Mouse (Mus musculus) mesoderm, embryonic 11.5 days (tissue): Measurements from ENCODE around the gene Parvb.
"Not testable (repeated sequence)": the region's sequence is repeated elsewhere in the genome, so short reads cannot be mapped to it uniquely, and the experiment has no call there.

Experiments
- DNase-seq: peaks from one replicate; pipeline ENCODE4 v3.0.0-alpha.2; 2012; ENCODE audit warnings: low read depth, low spot score

Gene Parvb

DNA sequence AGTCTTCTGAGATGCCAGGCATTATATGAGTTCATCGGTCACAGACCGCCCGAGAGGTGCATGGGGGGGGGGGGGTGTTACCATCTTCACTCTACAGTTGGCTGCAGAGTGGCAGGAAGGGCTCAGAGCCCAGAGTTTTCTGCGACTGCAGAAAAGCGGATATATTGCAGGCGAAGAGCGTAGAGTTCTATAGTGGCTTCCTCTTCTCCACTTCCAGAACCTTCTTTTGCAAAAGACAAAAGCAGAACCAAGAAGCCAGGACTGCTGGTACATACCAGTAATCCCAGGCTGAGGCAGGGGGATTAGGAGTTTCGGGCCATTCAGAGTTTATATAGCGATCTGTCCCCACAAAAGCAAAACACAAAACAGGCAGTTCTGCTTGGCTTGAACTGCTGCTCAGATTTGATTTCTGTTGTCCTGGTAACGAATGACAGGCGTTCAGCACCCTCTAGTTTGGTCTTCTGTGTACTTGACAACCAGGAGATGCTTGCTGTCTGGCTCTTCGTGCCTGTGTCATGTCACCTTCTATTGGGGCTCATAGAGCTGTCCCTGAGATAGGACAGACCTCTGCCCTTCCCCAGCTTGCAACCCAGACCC is 24.5 kb downstream of the Parvb start:
- no peak for DNase-seq

DNA sequence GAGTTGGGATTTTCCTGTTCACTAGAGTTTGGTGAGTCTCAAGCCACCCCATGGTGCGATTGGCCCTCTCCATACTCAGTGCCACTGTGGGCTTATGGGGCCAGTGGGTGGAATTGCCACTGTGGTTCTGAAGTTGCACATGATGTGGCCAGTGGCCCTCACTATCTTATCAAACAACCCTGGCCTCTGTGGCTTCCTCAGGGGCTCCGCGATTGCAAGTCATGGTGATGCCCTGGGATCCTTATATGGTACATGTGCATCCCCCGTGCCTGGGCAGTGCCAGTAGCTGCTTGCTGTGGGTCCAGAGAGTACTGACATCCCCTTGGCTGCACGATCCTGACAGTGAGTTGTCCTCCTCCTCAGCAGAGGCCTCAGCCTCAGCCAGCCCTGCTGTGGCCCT is 25.0 kb downstream of the Parvb start:
- no peak for DNase-seq

DNA sequence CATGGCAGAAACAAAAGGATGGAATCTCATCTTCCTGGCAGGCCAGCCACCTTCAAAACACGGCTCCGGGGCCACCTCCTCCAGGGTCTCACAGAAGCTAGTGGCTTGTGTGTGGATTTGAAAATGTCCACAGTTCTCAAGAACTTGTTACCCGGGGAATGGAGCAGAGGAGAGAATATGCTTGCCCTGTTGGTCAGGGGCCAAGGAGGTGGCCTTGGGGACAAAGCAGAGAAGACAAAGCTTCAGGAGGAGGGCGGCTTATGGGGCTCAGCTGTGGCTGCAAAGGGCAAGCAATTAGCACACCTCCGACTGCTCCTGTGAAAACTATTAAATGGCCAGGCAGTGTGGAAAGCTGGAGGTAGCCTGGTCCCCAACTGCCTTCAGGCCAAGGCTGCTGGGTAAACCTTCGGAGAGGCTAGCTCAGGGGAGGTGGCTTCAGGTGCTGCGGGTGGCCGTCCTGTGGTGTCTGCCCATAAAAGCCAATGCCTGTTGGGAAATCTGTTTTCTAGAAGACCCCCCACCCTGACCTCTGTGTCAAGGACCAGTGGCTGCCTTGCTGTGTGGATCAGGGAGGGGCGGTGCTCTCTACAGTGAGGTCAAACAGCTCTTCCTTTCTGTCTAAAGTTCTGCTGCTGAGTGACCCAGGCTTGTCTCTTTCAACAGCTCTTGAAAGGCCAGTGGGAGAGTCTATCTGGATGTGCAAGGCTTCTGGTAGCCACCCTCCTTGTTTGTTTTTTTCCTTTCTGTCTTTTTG is 26.9 kb downstream of the Parvb start:
- DNase-seq = peak; percentile 50

DNA sequence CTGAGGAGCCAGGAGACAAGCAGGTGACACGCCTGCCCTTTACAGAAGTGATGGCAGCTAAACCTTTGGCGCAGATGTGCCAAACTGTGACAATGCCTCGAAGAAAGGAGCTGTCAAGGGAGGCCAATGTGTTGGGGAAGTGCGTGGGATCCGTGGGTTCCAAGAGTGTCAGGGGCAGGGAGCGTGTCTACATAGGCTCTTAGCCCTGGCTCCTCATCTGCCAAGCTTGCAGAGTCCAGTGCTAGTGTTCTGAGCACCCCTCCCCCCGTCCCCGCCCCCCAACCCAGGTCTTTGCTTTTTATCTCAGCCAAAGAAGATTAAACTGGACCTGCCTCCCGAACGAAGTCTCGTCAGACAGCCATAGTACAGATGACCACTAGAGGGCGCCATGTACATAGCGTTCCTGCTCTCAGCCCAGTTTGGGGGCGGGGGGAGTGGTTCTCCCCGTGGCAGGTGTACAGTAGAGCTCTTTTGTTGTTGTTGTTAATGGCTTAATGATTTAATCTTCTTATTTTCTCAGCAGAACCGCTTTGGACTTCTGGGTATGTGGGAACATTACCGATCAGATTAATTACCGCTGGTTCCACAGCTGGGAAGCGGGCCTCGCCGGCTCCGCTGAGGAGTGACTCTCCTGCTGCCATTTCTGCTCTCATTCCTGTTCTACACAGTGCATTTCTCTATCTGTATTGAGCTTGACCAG is 28.4 kb downstream of the Parvb start:
- peak; percentile 80 for DNase-seq

DNA sequence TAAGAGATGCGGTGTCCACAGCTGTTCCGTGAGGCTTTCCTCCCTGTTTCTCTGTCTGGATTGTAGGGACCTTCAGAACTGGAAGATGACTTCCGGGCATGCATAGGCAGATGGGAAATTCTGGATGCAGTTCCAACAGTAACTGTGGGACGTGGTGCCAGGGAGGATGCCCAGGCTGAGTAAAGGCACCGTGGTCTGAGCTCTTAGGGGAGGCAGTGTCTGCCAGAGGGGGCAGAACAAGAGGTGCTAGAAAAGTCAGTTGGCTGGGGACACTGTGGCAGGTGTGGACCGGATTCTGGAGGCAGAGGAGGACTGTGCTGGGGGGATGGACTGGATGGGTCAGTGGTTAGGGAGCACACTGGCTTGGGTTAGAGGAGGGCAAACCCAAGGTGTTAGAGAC is 30.8 kb downstream of the Parvb start:
- DNase-seq = no peak

DNA sequence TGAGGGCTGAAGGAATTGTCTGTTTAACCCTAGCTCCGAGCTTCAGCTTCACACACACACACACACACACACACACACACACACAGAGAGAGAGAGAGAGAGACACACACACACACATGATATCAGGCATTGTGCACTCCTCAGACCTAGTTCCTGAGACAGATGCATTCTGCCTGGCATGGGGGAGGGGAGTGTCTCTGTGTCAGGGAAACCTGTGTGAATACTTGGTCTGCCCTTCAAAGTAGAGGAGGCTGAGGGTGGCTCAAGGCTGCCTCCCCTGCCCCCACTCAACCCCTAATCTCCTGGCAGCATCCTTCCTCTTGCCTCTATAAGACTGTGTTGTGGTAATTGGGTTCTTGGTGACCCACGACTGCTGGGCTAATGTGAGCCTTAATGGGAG is 31.7 kb downstream of the Parvb start:
- DNase-seq = no peak

DNA sequence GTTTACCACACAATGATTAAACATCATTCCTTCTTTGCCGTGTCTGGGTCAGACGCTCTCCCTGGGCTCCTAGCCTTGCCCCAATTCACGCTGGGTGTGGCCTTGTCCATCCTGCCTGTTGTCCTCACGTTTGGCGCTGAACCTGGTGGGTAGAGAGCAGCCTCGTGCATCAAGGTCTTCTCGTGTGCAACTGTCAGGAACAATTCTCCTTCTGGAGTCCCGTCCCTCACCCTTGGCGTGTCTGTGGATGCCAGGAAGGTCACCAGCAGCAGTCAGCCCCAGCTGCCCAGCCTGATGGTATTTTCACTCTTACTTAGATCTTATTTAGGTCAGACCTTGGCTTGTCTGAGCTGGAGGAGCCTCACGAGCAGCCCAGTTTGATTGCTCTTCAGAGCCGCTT is 33.3 kb downstream of the Parvb start:
- no peak for DNase-seq

DNA sequence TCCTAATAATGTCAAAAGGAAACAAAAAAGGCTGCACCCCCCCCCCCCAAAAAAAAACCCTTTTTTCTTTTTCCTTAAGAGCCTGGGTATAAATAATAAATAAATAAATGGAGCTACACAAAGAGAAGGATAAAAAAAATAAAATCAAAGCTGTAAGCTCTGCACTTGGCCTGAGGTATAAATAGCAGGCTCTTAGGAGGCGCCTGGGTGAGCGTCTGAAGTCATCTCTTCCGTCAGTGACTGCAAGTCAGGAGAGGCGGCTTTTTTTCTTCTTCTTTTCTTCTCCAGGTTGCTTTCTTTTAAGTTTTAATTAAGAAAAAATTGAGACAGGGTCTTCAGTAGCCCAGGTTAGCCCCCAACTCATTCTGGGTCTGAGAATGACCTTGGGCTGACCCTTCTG is 34.4 kb downstream of the Parvb start:
- DNase-seq = no peak

DNA sequence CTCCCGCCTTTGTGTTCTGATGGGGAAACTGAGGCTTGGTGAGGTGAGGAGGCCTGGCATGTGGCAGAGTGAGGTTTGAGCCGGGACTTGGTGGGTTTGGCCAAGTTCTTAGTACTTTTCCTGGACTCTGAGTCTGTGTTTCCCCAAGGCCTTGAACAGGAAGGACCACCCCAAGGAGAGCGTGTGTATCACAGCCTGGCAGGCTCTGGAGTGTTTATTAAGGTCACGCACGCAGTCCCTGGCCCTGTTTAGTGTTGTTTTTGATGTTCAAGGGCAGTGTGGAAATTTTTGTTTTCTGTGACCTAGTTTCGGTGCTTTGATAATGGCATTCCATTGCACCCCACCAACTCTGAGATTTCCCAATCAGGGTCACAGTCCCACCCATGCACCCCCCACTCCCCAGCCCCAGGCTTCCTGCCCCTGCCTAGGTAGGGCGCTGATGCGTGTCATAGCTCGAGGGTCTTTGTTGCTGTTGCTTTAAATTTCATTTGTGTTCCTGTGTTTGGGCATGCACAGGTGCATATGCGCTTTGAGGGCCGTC is 35.9 kb downstream of the Parvb start:
- DNase-seq = no peak

DNA sequence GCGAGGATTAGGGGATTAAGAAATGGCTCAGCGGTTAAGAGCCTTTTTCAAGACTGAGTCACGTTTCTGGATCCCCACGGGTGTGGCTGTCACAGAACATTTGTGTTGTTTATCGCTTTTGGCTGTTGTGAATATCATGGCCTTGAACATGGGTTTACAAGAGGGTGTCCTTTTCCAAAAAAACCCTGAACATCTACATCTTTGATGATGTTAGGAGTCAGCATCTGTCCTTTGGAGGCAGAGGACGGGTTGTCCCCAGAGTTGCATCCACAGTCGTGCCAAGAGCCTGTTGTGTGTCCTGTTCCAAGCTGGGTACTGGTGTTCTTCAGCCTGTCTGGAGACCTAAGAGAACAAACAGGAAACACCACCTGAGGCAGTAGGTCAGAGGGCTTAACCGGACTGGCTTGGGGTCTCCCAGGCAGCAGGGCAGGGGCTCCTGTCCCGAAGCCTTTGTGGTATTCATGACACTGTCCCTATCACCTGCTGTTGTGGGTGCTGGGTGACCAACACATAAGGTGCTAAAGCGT is 37.3 kb downstream of the Parvb start:
- DNase-seq = no peak

DNA sequence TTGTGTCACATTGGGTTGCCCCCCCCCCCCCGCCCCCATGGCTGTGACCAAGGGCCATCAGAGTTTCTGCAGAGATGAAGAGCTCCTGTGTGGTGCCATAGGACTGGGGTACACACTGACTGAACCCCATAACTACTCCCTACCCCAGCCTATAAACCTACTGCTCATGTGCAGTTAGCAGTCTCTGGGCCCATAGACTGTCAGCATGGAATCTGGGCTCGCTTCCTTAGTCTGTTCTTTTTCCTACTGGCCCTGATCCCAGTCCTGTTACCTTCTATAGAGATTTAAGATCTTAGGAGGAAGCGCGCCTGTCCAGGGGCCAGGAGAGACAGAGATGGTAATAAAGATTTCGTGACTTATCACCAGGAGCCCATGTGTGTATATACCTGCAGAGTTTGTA is 38.2 kb downstream of the Parvb start:
- DNase-seq = no peak

DNA sequence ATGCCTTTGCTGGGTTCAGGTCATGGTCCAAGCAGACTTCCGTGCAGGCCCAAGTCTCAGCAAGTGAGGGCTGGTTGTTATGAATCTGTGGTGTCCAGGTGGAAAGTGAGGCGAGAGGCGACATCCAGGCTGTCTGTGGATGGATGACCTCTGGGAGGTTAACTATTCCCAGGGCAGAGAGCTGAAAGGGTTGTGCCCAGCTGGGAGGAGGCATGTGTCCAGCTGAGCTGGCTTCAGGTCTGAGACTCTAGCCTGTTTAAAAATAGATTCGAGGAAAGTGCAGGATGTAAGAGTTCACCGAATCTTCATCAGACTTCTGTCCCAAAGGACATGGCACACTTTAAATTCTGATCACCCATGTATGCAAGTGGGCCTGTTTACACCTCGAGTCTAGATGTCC is 38.6 kb downstream of the Parvb start:
- DNase-seq = no peak

DNA sequence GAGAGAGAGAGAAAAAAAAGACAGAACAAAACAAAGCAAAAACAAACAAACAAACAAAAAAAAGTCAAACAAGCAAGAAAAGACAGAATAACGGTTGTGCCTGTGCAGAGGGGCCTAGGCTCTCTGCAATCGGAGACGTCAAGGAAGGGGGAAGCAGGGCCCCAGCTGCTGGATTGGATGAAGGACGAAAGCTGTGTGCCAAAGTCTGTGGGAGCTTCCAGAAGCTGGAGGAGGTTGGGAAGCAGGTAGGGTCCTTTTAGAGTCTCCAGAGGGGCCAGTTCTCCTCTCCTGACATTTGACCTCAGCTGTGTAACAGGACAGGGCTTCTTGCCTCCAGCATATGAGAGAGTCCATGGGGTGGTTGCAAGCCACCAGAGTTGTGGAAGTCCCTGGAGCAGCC is 44.2 kb downstream of the Parvb start:
- no peak for DNase-seq

DNA sequence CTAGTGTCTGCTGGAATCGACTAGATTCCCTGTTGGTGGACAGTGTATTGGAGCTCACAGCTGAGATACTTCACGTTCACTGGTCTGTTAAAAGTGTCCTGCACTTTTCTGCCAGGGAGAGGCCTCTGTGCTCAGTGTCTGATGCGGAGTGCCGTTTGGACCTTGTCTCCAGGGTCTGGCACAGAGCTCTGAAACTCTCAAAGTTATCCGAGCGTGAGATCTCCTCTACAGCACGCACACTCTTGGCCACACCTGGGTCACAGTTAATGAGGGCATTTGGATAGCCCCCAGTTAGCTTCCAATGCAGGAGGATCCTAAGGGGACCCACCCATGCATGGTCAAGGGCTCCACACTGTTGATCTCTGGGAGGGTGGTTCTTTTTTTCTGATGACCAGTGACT is 46.2 kb downstream of the Parvb start:
- DNase-seq = no peak

DNA sequence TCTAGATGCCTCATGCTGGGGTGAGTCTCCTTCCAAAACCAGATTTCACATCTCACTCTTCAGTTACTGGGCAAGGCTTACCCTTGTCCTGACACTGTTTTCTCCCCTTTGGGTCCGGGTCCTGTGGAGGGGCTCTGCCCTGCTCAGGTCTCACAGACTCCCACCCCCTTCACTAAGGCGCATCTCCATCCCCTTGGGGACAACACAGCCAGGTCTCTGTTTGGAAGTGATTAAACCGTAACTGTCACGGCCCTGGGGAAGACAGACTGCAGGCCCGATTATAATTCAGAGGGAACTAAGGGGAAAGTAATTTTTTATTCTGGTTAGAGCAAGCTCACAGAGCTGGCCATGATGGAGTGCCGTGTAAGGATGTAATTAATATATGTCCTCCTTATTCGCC is 46.8 kb downstream of the Parvb start:
- DNase-seq = no peak

DNA sequence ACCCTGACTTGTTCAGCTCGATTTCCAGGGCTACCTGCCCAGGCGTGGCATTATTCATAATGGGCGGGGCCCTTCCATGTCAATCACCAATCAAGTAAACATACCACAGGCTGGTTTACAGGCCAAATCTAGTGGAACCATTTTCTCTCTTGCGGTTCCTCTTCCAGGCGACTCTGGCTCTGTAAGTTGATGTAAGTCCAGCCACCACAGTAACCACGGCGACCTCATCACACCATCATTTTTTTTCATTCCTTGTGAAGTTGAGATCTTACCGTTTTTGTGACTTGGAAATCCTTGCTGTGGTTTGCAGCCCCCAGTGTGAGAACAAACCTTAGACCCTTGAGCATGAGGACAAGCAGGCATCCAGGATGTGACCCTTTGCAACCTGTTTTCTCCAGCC is 48.5 kb downstream of the Parvb start:
- no peak for DNase-seq

DNA sequence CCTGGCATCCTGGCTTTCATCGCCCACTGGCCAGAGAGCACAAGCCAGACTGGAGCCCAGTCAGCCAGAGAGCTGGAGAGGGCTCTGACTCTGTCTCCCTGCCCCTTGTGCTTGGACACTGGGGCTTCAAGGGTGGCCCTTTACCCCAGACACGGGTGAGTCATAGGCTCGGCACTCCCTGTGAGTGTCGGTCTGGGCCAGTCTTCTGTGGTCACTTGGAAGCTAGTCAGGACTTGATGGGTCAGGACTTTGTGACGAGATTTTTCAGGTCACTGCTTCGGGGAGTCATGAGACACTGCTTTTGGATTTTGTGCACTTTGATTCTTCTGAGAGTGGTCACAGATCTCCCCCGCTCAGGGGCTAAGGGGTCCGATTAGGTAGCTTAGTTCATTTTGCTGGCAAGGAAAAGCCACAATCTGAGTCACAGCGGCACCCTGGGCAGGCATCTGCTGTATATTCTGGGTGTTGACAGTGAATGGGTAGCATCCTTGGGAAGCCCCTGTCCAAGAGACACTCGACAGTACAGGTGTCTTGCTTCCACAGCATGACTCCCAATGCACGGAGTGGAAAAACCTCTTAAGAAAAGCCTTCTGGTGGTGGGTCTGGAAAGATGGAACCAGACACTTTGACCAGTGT is 49.0 kb downstream of the Parvb start:
- DNase-seq = no peak

DNA sequence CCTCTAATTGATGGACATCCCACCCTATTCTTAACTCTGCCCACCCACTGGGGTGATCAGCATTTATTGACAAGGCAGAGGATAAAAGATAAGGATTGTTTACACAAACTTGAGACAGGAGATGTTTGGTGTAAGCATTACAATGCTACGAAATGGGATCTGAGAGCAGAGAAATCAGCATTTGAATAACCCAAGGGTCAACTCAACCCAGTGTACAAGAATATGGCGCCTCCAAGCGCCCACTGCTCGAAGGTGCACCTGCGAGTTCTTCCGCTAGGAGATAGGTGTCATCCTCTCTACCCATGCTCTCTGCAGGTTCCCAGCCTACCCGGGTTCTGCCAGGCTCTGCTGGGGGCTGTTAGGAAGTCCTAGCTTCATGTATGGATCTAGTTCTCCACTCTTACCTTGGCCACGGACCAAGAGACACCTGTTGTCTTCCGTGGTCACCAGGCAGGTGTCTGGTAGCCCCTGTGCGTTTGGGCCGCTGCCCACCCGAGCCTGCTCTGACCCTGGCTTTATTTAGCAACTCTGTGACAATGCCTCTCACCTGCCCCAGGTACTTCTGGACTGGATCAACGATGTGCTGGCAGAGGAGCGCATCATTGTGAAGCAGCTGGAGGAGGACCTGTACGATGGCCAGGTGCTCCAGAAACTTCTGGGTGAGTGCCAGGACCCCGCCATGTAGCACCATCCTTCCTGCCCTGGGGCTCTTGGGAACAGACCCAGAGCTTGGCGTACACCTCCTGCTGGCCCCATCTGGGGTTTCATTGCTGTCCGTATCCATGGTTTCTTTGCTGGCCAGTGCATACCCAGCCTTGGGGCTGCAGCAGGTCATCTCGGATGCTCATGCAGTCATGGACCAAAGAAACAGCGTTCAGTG is 50.6 kb downstream of the Parvb start:
- DNase-seq = no peak

DNA sequence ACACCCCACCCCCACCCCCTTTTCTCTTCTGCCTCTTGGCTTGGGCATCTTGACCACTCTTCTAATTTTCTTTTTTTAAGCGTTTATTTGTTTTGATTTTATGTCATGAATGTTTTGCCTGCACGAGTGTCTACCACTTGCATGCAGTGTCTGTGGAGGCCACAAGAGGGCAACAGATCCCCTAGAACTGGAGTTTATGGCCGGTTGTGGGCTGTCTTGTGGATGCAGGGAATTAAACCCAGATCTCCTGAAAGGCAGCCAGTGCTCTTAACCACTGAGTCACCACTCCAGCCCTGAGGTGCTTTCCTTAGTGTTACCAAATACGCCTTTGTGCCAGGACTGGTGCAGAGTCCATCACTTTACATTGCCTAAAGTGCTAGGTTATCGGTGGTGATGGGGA is 52.2 kb downstream of the Parvb start:
- DNase-seq = no peak

DNA sequence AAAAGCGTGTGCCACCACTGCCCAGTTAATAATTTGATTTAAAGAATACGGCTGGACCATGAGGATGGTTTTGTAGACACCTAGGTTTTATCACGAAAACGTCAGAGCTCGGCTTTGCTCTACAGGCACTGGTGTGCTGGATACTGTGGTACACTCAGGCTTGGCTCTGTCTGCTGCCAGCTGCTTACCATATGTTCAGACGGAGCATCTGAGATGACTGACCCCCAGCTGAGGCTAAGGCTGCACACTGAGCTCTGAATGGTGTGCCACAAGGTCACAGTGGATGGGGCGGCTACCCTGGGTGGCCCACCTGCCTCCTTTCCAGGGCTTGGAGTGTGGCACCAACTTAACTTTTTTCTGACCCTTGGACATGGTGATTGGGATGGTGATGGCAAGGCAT is 53.6 kb downstream of the Parvb start:
- DNase-seq = no peak

DNA sequence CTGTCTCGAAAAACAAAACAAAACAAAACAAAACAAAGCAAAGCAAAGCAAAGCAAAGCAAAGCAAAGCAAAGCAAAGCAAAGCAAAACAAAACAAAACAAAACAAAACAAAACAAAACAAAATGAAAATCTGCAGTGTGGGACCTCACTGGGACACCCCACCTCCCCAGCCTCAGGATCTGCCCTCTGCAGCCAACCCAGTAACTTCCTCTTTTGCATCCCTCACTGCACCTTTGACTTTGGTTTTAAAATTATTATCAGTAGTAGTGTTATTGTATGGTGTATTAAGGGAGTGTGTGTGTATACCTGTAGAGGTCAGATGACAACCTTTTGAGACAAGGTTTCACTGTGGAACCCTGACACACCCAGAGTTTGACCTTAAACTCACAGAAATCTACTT is 57.1 kb downstream of the Parvb start:
- not testable (repeated sequence) for DNase-seq
